Mouse (Mus musculus) layer of hippocampus, postnatal 36 days (tissue): ENCODE measurements around the gene Hexim1. TPM values are rescaled to one million over a fixed set of nuclear protein-coding genes. Genes with fewer than 3 reads are reported as not detected.
A peak's percentile ranks its signal among the peaks of the same experiment; 100 is the strongest.

Source experiments
- DNase-seq, 2 experiments: peaks; one replicate each; pipeline ENCODE4 v3.0.0; 2022
- total RNA-seq, 2 experiments: library from RNA; stranded (reverse); gene quantifications; 2 replicates each; pipeline ENCODE4 v1.2.3; 2021

Gene Hexim1
- 10 to 100 TPM; 52.7 to 56.1 TPM for total RNA-seq

DNA sequence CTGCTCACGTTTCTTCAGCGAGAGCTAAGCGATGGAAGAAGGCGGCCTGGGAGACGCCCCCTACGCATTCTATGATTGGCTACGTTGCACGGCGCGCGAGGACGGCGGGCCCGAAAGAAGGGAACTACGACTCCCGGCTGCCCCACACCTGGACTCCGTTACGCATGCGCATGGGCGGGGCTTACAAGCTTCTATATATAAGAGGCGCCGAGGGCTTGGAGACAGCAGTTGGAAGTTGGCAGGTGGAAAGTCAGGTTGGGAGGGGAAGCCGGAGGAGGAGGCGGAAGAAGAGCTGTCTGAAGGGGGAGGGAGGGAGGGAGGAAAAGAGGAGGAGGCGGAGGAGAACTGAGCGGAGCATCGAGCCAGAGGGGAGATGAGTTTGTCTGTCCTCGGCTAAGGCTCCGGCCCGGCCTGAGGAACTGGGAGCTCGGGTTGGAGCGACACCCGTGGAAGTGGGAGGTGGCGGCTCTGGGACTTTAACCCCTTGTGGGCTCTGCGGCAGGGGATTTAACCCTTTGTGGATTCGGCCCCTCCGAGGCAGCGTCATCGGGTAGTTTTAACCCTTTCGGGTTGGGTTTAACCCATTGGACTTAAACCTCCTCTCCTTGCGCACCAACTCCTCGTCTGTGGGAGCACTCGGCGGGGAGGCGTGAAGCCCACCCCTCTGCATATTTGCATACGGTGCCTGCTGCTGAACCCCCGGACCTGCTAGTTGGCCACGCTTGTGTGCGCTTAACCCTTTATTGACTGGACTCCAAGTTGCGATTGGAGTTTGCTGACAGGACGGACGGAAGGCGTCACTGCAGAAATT lies at the start of gene Hexim1:
Hexim1 (plus strand) TSS at position 224 of the 811 bp plus-strand sequence.
- DNase-seq, result peak; percentile 100

DNA sequence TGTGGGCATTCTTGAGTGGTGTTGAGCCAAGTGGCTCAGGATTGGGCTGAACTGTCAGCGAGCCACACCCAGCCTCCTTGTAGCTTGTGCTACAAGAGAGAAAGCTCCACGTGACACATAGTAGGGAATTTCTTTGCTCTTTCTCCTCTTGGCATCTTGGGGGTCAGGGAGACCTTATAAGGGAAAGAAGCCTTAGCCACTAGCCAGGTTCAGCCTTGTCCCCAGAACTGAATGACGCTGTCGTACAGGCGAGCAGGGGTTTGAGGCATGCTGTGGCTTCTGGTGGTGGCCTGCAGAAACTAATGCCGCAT lies 49.0 kb upstream of the Hexim1 start:
- DNase-seq, result no peak

DNA sequence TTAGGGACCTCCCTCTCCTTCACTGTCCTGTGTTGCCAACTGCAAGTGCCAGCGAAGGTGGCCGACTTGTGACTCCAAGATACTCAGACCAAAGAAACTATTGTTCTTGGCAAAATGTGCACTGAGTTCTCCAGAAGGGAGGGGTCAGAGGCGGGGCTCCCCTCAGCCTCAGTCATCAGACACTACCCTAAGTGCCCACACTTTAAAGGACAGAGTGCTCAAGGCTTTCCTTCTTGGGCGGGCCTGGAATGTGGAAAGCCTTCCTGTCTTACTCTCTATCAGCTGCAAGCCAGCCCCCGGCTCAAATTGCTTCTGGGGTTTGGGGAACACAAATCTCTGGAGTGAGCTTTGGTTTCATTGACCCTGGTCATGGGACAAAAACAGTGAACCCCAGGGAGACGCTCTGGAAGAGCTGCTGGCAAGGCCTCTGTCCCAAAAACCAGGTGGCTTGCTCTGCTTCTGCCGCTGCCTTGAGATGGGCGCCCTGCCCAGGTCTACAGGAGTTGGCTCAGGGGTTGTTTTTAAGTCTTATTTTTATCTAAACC lies 48.5 kb upstream of the Hexim1 start:
- no peak for DNase-seq

DNA sequence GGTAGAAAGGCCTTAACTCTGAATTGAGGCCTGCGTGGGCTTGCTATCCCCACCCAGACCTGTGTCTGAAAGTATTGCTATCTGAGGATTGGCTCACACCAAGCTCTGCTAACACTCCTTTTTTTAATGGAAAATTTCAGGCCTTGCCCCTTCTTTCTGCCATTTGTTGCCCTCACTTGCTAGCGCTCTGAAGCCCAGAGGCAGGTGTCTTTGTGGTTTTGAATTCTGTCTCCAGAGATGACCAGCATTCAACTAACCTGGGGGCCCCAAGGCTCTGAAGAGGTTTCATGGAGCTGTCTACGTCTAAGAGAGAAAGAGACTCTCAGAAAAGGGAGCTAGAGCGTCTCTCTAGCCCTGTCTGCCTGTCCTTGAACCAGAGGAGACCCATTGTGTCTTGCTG lies 47.8 kb upstream of the Hexim1 start:
- DNase-seq, result no peak

DNA sequence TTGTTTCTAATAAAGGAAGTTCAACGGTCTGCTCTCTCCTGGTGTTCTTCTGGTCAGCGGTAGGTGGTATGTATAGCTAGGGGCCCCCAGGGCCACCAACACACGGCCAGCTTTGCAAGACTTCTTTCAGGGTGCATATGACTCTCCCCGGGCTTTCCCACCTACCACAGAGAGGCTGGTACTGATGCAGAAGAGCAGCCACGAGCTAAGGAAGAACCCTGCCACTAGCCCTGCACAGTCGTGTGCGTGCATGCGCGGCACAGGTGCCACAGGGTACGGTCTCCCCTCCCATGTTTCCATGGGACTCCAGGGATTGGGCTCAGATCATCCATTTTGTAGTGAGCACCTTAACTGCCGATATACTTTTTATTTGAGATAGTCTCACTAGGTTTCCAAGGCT lies 47.1 kb upstream of the Hexim1 start:
- no peak for DNase-seq

DNA sequence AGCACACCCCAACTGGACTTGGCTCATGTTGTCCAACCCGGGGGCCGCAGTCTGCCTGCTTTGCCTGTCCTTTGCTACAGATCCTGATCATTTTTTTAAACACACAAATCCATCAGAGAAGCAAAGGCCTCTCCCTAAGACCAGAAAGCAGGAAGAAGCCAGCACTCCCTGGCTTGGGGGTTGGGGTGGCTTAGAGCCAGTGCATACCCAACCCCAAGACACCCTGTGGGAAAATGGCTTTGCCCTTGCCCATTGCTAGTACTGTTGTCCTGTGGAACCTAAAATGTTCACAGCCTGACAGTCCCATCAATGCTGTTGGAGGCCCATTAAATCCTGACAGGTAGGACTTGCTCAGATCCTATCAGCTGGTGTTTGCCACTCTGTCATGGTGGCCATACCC lies 46.3 kb upstream of the Hexim1 start:
- no peak for DNase-seq

DNA sequence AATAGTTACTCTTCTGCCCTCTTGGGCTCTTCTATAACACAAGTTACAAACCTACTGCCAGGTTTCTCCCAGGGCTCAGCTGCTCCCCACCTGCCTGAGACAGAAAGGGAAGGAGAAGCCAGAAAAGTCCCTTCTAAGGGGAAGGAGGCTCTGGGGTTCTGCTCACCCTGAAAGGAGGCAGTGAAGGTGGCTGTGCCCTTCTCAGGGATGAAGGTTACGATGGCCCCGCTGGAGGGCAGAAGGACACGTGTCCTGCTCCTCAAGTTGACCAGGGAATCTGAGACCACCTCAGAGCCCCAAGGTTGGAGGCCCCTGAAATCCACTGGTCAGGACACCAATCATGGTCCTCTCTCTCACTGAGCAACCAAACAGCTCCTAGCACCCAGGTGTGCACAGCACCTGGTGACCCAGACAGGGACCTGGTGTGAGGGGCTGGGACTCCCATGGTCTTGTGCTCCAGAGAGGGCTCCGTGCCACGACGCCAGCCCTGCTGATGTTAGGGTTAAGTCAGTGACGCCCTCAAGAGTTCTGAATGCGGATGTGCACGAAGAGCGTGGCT lies 45.6 kb upstream of the Hexim1 start:
- no peak for DNase-seq

DNA sequence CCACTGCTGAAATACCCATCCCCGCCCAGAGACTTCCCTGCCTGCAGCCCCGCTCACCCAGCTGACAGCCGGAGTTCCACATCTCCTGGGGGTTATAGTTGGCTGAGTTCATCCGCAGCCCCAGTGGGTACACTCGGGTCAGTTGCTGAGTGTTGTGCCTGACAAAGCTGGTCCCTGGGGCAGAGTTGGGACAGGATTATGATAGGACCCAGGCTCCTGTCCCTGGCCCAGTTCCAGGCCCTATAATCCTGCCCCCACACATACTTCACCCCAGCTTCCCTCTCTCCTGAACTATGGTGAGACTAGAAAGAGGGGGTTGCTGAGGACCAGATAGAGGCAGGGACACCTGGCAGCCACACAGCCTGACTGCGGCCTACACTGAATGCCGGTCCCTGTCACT lies 42.4 kb upstream of the Hexim1 start:
- peak in 1 of 2 experiments; percentile 2 for DNase-seq

DNA sequence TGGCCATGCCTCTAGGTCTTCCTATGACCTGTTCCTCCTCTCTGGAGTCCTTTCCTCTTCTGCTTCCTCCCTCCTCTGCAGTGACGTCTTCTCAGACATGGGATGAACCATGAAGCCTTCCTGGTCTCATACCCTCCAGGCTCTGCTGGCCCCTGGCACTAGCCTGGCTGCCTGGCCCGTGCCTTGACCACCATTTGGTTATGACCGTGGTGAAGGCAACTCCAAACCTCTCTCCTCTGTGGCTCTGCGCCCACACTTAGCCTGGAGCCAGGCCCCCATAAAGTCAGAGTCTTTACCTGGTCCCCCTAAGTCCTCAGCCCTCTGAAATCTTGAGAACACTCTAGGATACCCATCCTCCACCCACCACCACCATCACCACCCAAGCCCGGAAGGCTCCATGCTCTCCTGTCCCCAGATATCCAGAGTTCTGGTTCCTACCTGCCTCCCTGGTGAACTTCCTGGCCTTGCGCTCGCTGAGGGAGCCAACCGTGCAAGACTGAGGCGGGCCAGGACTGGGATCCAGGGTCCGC lies 41.8 kb upstream of the Hexim1 start:
- DNase-seq, result no peak

DNA sequence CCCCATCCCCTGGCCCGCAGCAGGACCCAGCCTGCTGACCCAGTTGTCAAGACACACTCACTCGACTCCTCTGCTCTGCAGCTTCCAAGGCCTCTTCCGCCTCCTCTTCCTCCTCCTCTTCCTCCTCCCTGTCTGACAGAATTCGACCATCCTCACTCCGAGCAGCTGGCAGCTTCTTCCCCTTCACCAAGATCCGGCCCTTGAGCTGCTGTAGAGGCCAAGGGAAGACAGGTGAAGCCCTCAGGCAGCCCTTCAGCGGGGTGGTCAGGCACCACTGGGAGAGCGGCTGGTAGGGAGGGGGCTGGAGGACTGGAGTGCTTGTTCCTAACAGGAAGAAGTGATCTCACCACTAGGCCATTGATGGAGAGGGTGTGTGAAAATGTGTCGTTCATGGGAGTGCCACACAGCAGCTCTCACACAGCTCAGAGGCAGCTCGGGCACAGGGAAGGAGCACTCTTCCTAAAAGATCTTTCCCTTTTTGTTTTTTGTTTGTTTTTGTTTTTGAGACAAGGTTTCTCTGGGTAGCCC lies 41.2 kb upstream of the Hexim1 start:
- no peak for DNase-seq

DNA sequence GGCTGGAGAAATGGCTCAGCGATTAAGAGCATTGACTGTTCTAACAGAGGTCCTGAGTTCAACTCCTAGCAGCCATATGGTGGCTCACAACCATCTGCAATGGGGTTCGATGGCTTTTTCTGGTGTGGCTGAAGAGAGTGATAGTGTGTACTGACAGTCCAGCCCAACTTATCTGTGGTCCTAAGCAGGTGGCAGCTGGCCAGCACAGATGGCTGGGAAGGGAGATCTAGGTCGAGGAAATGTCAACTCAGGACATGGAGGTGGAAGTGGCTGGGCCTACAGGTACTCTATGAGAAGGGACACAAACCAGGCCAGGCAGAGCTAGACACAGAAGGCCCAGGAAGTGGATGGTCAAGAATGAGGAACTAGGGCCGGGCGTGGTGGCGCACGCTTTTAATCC lies 40.0 kb upstream of the Hexim1 start:
- DNase-seq, result no peak

DNA sequence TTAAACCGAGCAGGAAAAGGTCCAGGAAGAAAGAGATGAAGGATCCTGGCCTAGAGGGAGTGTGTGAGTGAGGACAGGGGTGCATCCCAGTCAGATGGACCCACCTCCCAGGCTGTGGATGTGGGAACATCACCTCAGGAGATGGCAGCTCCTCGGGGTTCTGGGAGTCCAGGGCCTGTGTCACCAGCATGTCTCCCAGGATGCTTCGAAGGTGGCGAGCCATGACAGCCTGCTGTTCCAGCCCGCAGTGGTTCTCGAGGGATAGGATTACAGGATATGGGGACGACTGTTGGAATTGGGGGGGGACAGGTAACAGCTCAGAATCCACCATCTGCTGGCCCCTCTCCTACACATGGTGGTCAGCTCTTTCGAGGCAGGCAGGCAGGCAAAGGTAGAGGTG lies 39.5 kb upstream of the Hexim1 start:
- DNase-seq, result no peak

DNA sequence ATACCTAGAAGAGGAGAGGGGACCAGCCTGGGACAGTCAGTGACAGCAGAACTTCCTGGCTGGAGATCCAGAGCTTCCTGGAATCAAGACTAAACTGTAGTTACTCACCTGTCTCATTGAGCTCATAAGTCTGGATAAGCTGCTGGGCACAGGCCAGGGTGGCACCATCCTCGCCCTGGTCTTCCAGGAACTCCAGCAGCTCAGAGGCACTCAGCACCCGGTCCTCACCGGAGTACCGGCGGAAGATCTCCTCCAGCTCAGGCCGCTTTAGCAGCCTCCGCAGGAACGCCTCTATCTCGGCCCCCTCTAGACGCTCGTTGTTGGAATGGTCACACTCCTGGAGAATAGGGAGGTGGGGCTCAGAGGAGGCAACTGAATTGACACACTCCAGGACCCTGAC lies 37.9 kb upstream of the Hexim1 start:
- DNase-seq, result no peak

DNA sequence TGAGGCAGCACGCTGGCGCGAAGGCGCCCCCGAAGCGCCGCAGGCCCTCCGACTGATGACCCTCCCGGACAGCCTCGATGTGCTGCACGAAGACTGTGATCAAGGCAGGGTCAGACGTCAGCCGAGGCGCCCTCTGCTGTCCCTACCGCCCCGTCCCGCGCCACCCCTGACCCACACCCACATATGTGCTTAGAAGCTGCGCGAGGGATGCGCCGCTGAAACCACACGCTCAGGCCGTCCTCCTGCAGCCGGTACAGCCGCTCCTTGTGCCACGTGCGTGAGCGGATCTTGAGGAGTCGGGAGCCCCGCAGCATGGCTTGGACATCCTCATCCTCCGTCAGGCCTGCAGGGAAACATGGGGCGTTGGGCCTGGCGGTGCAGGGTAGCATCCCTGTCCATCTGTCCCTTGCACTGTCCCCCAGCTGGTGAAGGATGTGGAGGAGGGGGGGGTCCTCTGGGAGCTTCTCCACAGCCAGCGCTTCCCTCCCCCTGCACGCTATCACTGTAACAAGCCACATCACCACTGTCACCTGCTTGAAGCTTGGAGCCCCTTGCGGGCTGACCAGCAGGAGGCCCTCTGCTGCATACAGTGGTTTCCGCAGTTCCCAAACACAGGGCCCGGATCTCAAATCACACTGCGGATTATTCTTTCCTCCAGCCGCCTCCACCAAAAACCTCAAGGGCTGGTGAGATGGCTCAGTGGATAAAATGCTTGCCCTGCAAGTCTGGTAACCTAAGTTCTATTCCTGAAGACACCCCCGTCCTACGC lies 35.5 kb upstream of the Hexim1 start:
- DNase-seq, result no peak

DNA sequence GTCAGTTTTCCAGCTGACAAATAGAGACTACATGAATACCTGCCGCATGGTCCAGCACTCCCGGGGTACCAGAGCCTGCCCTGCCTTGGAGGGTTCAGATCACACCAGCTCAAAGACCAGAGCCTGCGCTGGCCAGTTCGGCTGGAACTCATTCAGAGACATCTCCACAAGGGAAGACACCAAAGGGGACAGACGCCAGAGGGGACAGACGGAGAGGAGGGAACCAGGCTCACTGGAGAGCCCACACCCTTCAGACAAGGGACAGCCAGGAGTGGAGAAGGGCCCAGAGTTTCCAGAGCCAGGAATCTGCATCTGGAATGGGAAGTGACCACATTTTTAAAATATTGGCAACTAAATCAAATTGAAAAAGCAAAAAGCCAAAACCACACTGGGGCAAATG lies 34.4 kb upstream of the Hexim1 start:
- no peak for DNase-seq

DNA sequence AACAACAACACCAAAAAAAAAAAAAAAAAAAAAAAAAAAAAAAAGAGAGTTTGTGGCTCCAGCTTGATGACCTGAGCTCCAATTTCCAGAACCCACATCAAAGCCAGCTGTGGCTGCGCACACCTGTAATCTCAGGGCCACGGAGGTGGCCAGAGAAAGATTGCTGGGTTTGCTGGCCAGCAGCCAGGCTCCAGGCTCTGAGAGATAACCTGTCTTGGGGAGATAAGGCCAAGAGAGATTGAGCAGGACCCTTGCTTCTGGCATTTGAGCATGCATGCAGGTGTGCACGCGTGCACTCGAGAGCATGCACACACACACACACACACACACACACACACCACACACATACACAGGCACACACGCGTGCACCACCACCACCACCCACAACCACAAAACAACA lies 22.7 kb upstream of the Hexim1 start:
- peak in 1 of 2 experiments; percentile 1 for DNase-seq

DNA sequence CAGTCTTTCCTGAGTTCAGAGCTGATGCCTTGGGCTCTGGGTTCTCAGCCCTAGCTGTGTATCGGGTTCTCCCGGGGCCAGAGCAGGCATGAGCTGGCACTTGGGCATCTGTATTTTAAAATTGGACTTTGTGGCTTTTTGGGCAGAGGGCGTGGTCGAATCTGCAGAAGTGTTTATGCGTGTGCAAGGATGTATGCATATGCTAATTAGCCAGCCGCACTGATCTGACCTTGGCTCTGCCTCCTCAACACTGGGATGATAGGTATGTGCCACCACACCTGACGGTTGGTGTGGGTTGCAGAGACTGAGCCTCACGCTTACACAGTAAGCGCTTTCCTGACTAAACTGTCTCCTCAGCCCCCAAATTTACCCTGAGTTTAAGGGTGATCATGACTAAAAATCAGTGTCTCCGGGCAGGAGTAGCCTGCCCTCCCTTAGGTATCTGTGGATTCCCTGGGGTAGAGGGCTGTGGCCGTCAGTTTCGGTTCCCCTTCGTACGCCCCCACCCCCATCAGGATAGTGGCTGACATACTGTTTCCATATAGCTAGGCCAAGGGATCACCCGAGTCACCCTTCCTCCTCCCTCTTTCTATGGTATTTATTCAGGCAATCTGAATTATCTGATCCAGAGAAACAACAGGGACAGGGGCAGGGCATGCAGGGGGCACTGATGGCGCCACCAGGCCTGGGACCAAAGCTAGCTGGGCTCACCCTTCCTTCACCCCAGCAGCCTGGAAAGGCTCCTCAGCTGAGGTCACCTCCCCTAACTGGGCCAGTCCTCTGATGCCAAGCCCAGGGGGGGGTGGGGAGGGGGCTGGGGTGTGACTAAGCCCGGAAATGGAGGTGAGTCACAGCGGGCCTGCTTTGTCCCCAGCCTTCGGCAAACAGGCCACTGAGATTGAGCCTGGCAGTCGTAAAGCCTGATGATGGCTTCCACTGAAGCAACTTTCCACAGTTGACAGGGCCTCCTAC lies 21.9 kb upstream of the Hexim1 start:
- DNase-seq, result peak in 1 of 2 experiments; percentile 1

DNA sequence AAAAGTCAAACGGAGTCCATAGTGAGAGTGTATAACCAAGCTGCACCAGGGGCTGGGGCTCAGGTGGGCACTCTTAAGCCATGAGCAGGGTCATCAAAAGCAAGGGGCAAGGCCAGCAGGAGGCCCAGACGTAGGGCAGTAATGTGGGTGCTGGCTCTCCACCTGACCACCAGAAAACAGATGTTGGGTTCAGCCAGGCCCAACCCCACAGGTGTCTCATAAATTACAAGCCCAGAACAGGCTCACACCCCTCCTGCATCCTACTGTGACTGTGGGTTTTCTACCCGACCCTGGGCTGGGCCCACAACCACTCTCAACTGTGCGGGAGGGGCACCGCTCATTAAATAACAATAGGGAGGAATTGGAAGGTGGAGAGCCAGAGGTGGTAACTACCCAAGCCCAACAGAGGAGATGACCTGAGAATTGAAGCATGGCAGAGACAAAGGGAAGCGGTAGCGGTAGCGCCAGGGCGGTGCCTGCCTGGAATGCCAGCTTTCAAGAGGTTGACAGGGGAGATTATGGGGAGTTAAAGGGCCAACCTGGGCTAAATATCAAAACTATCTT lies 20.8 kb upstream of the Hexim1 start:
- DNase-seq, result peak in 1 of 2 experiments; percentile 2

DNA sequence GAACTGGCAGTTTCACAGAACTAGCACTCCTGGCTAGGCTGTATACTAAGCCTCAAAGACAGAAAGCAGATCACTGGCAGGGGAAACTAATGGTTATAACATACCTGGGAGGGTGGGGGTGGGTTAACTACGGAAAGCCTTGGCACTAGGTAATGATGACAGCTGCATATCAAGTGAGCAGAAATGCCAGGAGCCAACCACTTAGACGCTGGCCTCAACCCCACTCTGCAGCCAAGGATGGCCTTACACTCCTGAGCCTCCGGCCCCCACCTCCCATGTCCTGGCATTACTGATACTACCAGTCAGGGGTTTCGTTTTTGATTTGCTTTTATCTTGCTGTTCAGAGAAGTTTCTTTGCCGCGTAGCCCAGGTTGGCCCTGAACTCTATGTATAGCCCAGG lies 20.2 kb upstream of the Hexim1 start:
- DNase-seq, result no peak

DNA sequence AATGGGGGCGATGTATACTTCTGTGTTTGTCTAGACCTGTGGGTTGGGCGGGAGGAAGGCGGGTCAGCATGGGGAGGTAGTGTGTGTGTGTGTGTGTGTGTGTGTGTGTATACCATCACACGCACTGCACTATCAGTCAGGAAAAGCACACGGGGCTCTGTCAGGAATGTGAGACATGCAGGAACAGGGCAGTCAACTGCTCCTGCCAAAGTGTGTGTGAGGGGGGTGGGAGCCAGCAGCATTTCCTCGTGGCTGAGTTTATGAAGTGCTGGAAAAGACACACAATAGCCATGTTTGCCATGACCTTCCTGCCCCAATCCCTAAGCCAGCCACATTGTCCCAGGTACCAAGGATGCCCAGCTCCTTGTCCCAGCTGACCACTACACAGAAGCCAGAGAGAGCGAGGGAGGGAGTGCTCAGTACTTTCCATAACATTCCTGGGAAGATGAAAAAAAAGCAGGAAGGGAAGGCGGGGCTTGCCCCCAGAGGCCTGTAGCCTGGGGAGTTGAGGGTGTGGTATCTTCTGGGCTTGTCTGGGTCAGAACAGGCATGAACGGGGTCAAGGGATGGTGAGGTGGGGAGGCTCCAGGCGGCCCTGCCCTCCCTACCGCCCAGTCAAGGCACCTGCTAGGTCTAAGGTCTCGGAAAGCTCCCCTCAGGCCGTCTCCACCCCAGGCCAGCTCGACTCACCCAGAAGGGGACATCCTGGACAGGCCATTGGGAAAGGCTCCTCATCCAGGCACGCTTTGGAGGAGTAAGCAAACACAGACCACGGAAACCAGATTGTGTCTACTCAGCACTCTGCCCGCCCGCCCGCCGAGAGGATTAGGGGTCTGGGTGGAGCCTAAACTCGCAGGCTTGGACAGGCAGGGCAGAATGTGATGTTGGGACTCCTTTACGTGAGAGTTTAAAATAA lies 18.8 kb upstream of the Hexim1 start:
- no peak for DNase-seq
